Mouse (Mus musculus) forebrain, embryonic 11.5 days (tissue): Measurements from ENCODE around the gene Caln1. TPM values are rescaled to one million over a fixed set of nuclear protein-coding genes. Genes with fewer than 3 reads are reported as not detected.

ENCODE experiments used
- ATAC-seq: fragments of 200-750 bp; cut with Nextera tagmentation; replicated peaks from 2 replicates; pipeline ENCODE4 v1.8.0; 2017; ENCODE audit warnings: moderate TSS enrichment; ENCODE audit not compliant: low FRiP score
- DNase-seq: peaks from one replicate; pipeline ENCODE4 v3.0.0-alpha.2; 2017; ENCODE audit warnings: low spot score
- H3K27ac ChIP-seq: fragments of 300-500 bp; sonication (generic); 2 replicates; pipeline ENCODE4 v1.5.1; 2014; ENCODE audit warnings: low read depth, low read length
- H3K27me3 ChIP-seq: fragments of 300-500 bp; sonication (generic); 2 replicates; pipeline ENCODE4 v1.6.1; 2014; ENCODE audit warnings: mild to moderate bottlenecking, low read length, mixed read lengths; ENCODE audit not compliant: control insufficient read depth, insufficient read depth
- H3K36me3 ChIP-seq: fragments of 300-500 bp; sonication (generic); 2 replicates; pipeline ENCODE4 v1.6.1; 2014; ENCODE audit warnings: mild to moderate bottlenecking, low read length, moderate library complexity, mixed read lengths; ENCODE audit not compliant: control insufficient read depth, insufficient read depth
- H3K4me1 ChIP-seq: fragments of 300-500 bp; sonication (generic); replicated peaks from 2 replicates; pipeline ENCODE4 v1.6.1; 2014; ENCODE audit warnings: low read length, mixed read lengths; ENCODE audit not compliant: control insufficient read depth, insufficient read depth
- H3K4me2 ChIP-seq: fragments of 300-500 bp; sonication (generic); 2 replicates; pipeline ENCODE4 v1.6.1; 2014; ENCODE audit warnings: low read depth, mild to moderate bottlenecking, low read length, moderate library complexity, mixed read lengths; ENCODE audit not compliant: severe bottlenecking
- H3K4me3 ChIP-seq: fragments of 300-500 bp; sonication (generic); 2 replicates; pipeline ENCODE4 v1.5.1; 2014; ENCODE audit warnings: low read depth, low read length
- H3K9ac ChIP-seq: fragments of 300-500 bp; sonication (generic); 2 replicates; pipeline ENCODE4 v1.6.1; 2014; ENCODE audit warnings: low read length
- H3K9me3 ChIP-seq: fragments of 300-500 bp; sonication (generic); 2 replicates; pipeline ENCODE4 v1.6.1; 2016; ENCODE audit warnings: low read length, mixed read lengths; ENCODE audit not compliant: control insufficient read depth
- WGBS: fragments of 180-500 bp; shearing (Covaris S2); extraction: QIAGEN DNeasy Blood & Tissue Kit; methylation state at CpG from one replicate; pipeline ENCODE4 v1.1.7; 2014; 5-methylcytosine and 5-hydroxymethylcytosine counted together
- polyA plus RNA-seq: library from polyadenylated mRNA; unstranded; fragments of >200 nt; fragmentation: Nextera tagmentation; extraction: Ambion mirVana; gene quantifications from 2 replicates; pipeline ENCODE4 v1.2.1, GENCODE M21; 2014

Caln1 gene
- 0.33 and 0.48 TPM in 2 replicates for polyA plus RNA-seq

- Histone ChIP-seq H3K36me3 (no peaks in the 10 kb centered on the region), H3K4me1 (no peaks in the 10 kb centered on the region), H3K9ac (no peak within 1 kb of the TSS), H3K27me3 (no peaks in the 10 kb centered on the region), H3K4me2 (no peak within 1 kb of the TSS), H3K4me3 (no peak within 1 kb of the TSS), H3K9me3 (no peaks in the 10 kb centered on the region), H3K27ac (no peak within 1 kb of the TSS)
- 89% methylated on average over 11 of the region's 11 CpGs for WGBS
- ATAC-seq: no peak
- DNase-seq: no peak
Observed at GRCm38 (mm10) chr5:130369237-130369636, at the start of gene Caln1. Gene Caln1, plus strand, starts transcription at chr5:130369455.

- DNase-seq (no peak), ATAC-seq (no peak)
- no peaks in the 10 kb centered on the region for H3K4me1 ChIP-seq
- 91% methylated on average over 5 of the region's 5 CpGs for WGBS
- no peaks in the 10 kb centered on the region for H3K36me3 ChIP-seq
- peaks cover 5% of the 10 kb centered on the region; the same call in 1 of the 2 replicates for H3K9me3 ChIP-seq
- H3K9ac ChIP-seq: no peak overlapping the region
- H3K4me2 ChIP-seq: no peak overlapping the region
- H3K4me3 ChIP-seq: no peak overlapping the region
- H3K27me3 ChIP-seq: no peaks in the 10 kb centered on the region
- H3K27ac ChIP-seq: no peak overlapping the region
Observed at GRCm38 (mm10) chr5:130319783-130320182, 49.5 kb upstream of the Caln1 start.

GRCm38 (mm10) chr5:130320485-130320884 is 48.8 kb upstream of the Caln1 start:
- H3K27me3 ChIP-seq: no peaks in the 10 kb centered on the region
- H3K4me3 ChIP-seq: no peak overlapping the region
- no peak overlapping the region for H3K4me2 ChIP-seq
- no peak overlapping the region for H3K9ac ChIP-seq
- no peak overlapping the region for H3K27ac ChIP-seq
- H3K9me3 ChIP-seq: peaks cover 5% of the 10 kb centered on the region; the same call in 1 of the 2 replicates
- H3K36me3 ChIP-seq: peaks cover 2% of the 10 kb centered on the region; the same call in 1 of the 2 replicates
- 89% methylated on average over 3 of the region's 3 CpGs for WGBS
- no peaks in the 10 kb centered on the region for H3K4me1 ChIP-seq
- ATAC-seq (no peak), DNase-seq (no peak)

GRCm38 (mm10) chr5:130325486-130325885 is 43.8 kb upstream of the Caln1 start:
- WGBS: 97% methylated on average over 8 of the region's 8 CpGs
- H3K4me3 ChIP-seq: no peak overlapping the region
- no peak overlapping the region for H3K27ac ChIP-seq
- peaks cover 5% of the 10 kb centered on the region; the same call in 1 of the 2 replicates for H3K9me3 ChIP-seq
- no peak overlapping the region for H3K4me2 ChIP-seq
- no peaks in the 10 kb centered on the region for H3K4me1 ChIP-seq
- H3K9ac ChIP-seq: no peak overlapping the region
- H3K36me3 ChIP-seq: peaks cover 3% of the 10 kb centered on the region; the same call in 1 of the 2 replicates
- DNase-seq: no peak
- ATAC-seq: no peak
- H3K27me3 ChIP-seq: no peaks in the 10 kb centered on the region

- Histone ChIP-seq H3K9ac (no peak overlapping the region), H3K36me3 (peaks cover 3% of the 10 kb centered on the region; the same call in 1 of the 2 replicates), H3K9me3 (peaks cover 5% of the 10 kb centered on the region; the same call in 1 of the 2 replicates), H3K4me1 (no peaks in the 10 kb centered on the region), H3K4me3 (no peak overlapping the region), H3K27ac (no peak overlapping the region), H3K4me2 (no peak overlapping the region), H3K27me3 (no peaks in the 10 kb centered on the region)
- 83% methylated on average over 6 of the region's 6 CpGs for WGBS
- ATAC-seq (no peak), DNase-seq (no peak)
Observed at GRCm38 (mm10) chr5:130327615-130328263, 41.5 kb upstream of the Caln1 start.

- Histone ChIP-seq H3K4me1 (no peaks in the 10 kb centered on the region), H3K27me3 (no peaks in the 10 kb centered on the region), H3K36me3 (peaks cover 3% of the 10 kb centered on the region; the same call in 1 of the 2 replicates), H3K4me2 (no peak overlapping the region), H3K9me3 (peaks cover 5% of the 10 kb centered on the region; the same call in 1 of the 2 replicates), H3K9ac (no peak overlapping the region), H3K4me3 (no peak overlapping the region), H3K27ac (no peak overlapping the region)
- WGBS: 89% methylated on average over 9 of the region's 9 CpGs
- DNase-seq (no peak), ATAC-seq (no peak)
Observed at GRCm38 (mm10) chr5:130328366-130328765, 40.9 kb upstream of the Caln1 start.

GRCm38 (mm10) chr5:130329889-130330288 is 39.4 kb upstream of the Caln1 start:
- Histone ChIP-seq H3K9me3 (no peaks in the 10 kb centered on the region), H3K36me3 (peaks cover 3% of the 10 kb centered on the region; the same call in 1 of the 2 replicates), H3K4me1 (no peaks in the 10 kb centered on the region), H3K9ac (no peak overlapping the region), H3K4me2 (no peak overlapping the region), H3K27me3 (no peaks in the 10 kb centered on the region), H3K27ac (no peak overlapping the region), H3K4me3 (no peak overlapping the region)
- ATAC-seq (no peak), DNase-seq (no peak)
- 86% methylated on average over 2 of the region's 2 CpGs for WGBS

- Histone ChIP-seq H3K4me1 (no peaks in the 10 kb centered on the region), H3K4me3 (no peak overlapping the region), H3K36me3 (peaks cover 5% of the 10 kb centered on the region; the same call in 1 of the 2 replicates), H3K27ac (no peak overlapping the region), H3K27me3 (no peaks in the 10 kb centered on the region), H3K9me3 (no peaks in the 10 kb centered on the region; the same call in 1 of the 2 replicates), H3K4me2 (no peak overlapping the region), H3K9ac (no peak overlapping the region)
- DNase-seq (no peak), ATAC-seq (no peak)
- 86% methylated on average over 4 of the region's 4 CpGs for WGBS
Observed at GRCm38 (mm10) chr5:130330801-130331200, 38.5 kb upstream of the Caln1 start.

GRCm38 (mm10) chr5:130331206-130331605 is 38.0 kb upstream of the Caln1 start:
- Histone ChIP-seq H3K36me3 (peaks cover 5% of the 10 kb centered on the region; the same call in 1 of the 2 replicates), H3K4me3 (no peak overlapping the region), H3K4me1 (no peaks in the 10 kb centered on the region), H3K27me3 (no peaks in the 10 kb centered on the region), H3K4me2 (no peak overlapping the region), H3K9me3 (no peaks in the 10 kb centered on the region; the same call in 1 of the 2 replicates), H3K27ac (no peak overlapping the region), H3K9ac (no peak overlapping the region)
- WGBS: 55% methylated on average over 4 of the region's 4 CpGs
- DNase-seq (no peak), ATAC-seq (no peak)
